Mouse (Mus musculus) bone marrow macrophage, adult 2 months (primary cell): ENCODE results near the gene Apol11b. TPM values are rescaled to one million over a fixed set of nuclear protein-coding genes. Genes with fewer than 3 reads are reported as not detected.

Experiments used
- H3K27ac ChIP-seq: 2 replicates; pipeline ENCODE4 v1.5.1; 2012; ENCODE audit warnings: low read depth, low read length; ENCODE audit not compliant: insufficient read depth
- H3K4me1 ChIP-seq: 2 replicates; pipeline ENCODE4 v1.6.1; 2012; ENCODE audit warnings: low read length; ENCODE audit not compliant: control insufficient read depth, insufficient read depth
- H3K4me3 ChIP-seq: 2 replicates; pipeline ENCODE4 v1.5.1; 2012; ENCODE audit warnings: mild to moderate bottlenecking, low read length, moderate library complexity; ENCODE audit not compliant: insufficient read depth
- CTCF ChIP-seq: IDR thresholded peaks from 2 replicates; pipeline ENCODE4 v1.5.1; 2012; ENCODE audit warnings: low read depth, mild to moderate bottlenecking, low read length, moderate library complexity
- POLR2A ChIP-seq: IDR thresholded peaks from 2 replicates; pipeline ENCODE4 v1.6.1; 2012; ENCODE audit warnings: mild to moderate bottlenecking, low read depth, low read length, borderline replicate concordance
- polyA plus RNA-seq: library from polyadenylated mRNA; stranded (reverse); fragments of >200 nt; gene quantifications from 2 replicates; pipeline ENCODE4 v1.2.4, GENCODE M21; 2012; ENCODE audit not compliant: missing spikeins, insufficient read depth, insufficient read length

Apol11b gene
- polyA plus RNA-seq, 1 experiment, result not detected

GRCm38 (mm10) chr15:77598958-77599357 lies 44.1 kb downstream of the Apol11b start, which contains the start of gene Gm36245:
TSS of gene Gm36245 (plus strand) at chr15:77599258.
- Histone ChIP-seq H3K27ac (no peak within 1 kb of the TSS), H3K4me1 (no peaks in the 10 kb centered on the region; the same call in 1 of the 2 replicates), H3K4me3 (no peak within 1 kb of the TSS)
- TF ChIP-seq CTCF (no peak), POLR2A (no peak)

GRCm38 (mm10) chr15:77598429-77598828 lies 44.7 kb downstream of the Apol11b start:
- H3K4me1 ChIP-seq, result no peaks in the 10 kb centered on the region; the same call in 1 of the 2 replicates
- H3K27ac ChIP-seq, result no peak overlapping the region
- no peak for TF ChIP-seq POLR2A
- TF ChIP-seq CTCF, result no peak
- no peak overlapping the region for H3K4me3 ChIP-seq

- TF ChIP-seq CTCF, result no peak
- no peak for TF ChIP-seq POLR2A
- H3K27ac ChIP-seq, result no peak within 1 kb of the TSS
- H3K4me3 ChIP-seq, result no peak within 1 kb of the TSS
- H3K4me1 ChIP-seq, result no peaks in the 10 kb centered on the region; the same call in 1 of the 2 replicates
These were observed 47.1 kb downstream of the Apol11b start, which contains the start of gene Apol10b for GRCm38 (mm10) chr15:77595961-77596360. TSS of gene Apol10b (minus strand) at chr15:77596125.

- no peak overlapping the region for H3K27ac ChIP-seq
- no peak for TF ChIP-seq POLR2A
- no peak for TF ChIP-seq CTCF
- H3K4me3 ChIP-seq, result no peak overlapping the region
- no peaks in the 10 kb centered on the region; the same call in 1 of the 2 replicates for H3K4me1 ChIP-seq
These were observed 49.5 kb downstream of the Apol11b start for GRCm38 (mm10) chr15:77593557-77593956.

- Histone ChIP-seq H3K4me3 (no peak overlapping the region), H3K27ac (no peak overlapping the region), H3K4me1 (no peaks in the 10 kb centered on the region)
- TF ChIP-seq POLR2A (no peak), CTCF (no peak)
These were observed 52.2 kb downstream of the Apol11b start for GRCm38 (mm10) chr15:77590881-77591280.

- Histone ChIP-seq H3K4me1 (no peaks in the 10 kb centered on the region), H3K4me3 (no peak overlapping the region), H3K27ac (no peak overlapping the region)
- TF ChIP-seq POLR2A, result no peak
- TF ChIP-seq CTCF, result no peak
These were observed 54.1 kb downstream of the Apol11b start for GRCm38 (mm10) chr15:77588981-77589380.

- Histone ChIP-seq H3K4me1 (no peaks in the 10 kb centered on the region), H3K27ac (no peak overlapping the region), H3K4me3 (no peak overlapping the region)
- no peak for TF ChIP-seq POLR2A
- no peak for TF ChIP-seq CTCF
These were observed 56.1 kb downstream of the Apol11b start for GRCm38 (mm10) chr15:77587026-77587425.

Other genes starting within 250 kb of the Apol11b start
- gene Apol7a, start 244.2 kb downstream of the Apol11b start, polyA plus RNA-seq, result not detected in 2 replicates
- not detected in 2 replicates for gene Apol9a, start 232.2 kb downstream of the Apol11b start, polyA plus RNA-seq
- not detected in 2 replicates for gene Apol7b, start 195.8 kb downstream of the Apol11b start, polyA plus RNA-seq
- gene Apol10a, start 166.2 kb downstream of the Apol11b start, polyA plus RNA-seq, result not detected in 2 replicates
- gene Apol11a, start 135.0 kb downstream of the Apol11b start, polyA plus RNA-seq, result not detected in 2 replicates
- gene Apol7c, start 110.0 kb downstream of the Apol11b start, polyA plus RNA-seq, result 0.60 and 0.71 TPM in 2 replicates
- gene 1700025B11Rik, start 81.4 kb downstream of the Apol11b start, polyA plus RNA-seq, result not detected in 2 replicates
- gene Apol10b, start 47.2 kb downstream of the Apol11b start, polyA plus RNA-seq, result not detected in 2 replicates
- not detected in 2 replicates for gene Gm36245, start 44.0 kb downstream of the Apol11b start, polyA plus RNA-seq
- gene Apol7e, start 55.6 kb upstream of the Apol11b start, polyA plus RNA-seq, result not detected in 2 replicates
- 0.72 and 1.0 TPM in 2 replicates for gene Apol9b, start 85.8 kb upstream of the Apol11b start, polyA plus RNA-seq
- gene Apol8, start 113.7 kb upstream of the Apol11b start, polyA plus RNA-seq, result not detected in 2 replicates
- gene Myh9, start 198.9 kb upstream of the Apol11b start, polyA plus RNA-seq, result 170 and 194 TPM in 2 replicates